Mouse (Mus musculus) forebrain, embryonic 14.5 days (tissue): ENCODE measurements around the gene Etnk2. TPM values are rescaled to one million over a fixed set of nuclear protein-coding genes. Genes with fewer than 3 reads are reported as not detected.

Experiments
- ATAC-seq: fragments of 200-750 bp; cut with Nextera tagmentation; 2 replicates; pipeline ENCODE4 v1.8.0; 2017; ENCODE audit warnings: mild to moderate bottlenecking, moderate library complexity
- DNase-seq: peaks from one replicate; pipeline ENCODE4 v3.0.0-alpha.2; 2015; ENCODE audit warnings: low spot score
- H3K27ac ChIP-seq: fragments of 300-500 bp; sonication (generic); 2 replicates; pipeline ENCODE4 v1.5.1; 2014; ENCODE audit warnings: low read depth, mild to moderate bottlenecking, control low read depth, low read length, moderate library complexity
- H3K27me3 ChIP-seq: fragments of 300-500 bp; sonication (generic); replicated peaks from 2 replicates; pipeline ENCODE4 v1.6.1; 2014; ENCODE audit warnings: low read length, control low read depth, mixed read lengths; ENCODE audit not compliant: control insufficient read depth, insufficient read depth
- H3K36me3 ChIP-seq: fragments of 300-500 bp; sonication (generic); 2 replicates; pipeline ENCODE4 v1.6.1; 2014; ENCODE audit warnings: low read length, control low read depth; ENCODE audit not compliant: control insufficient read depth, insufficient read depth
- H3K4me1 ChIP-seq: fragments of 300-500 bp; sonication (generic); 2 replicates; pipeline ENCODE4 v1.6.1; 2014; ENCODE audit warnings: antibody characterized with exemption, low read length, control low read depth; ENCODE audit not compliant: control insufficient read depth, insufficient read depth
- H3K4me2 ChIP-seq: fragments of 300-500 bp; sonication (generic); 2 replicates; pipeline ENCODE4 v1.6.1; 2014; ENCODE audit warnings: mild to moderate bottlenecking, control low read depth, low read length
- H3K4me3 ChIP-seq: fragments of 300-500 bp; sonication (generic); 2 replicates; pipeline ENCODE4 v1.5.1; 2014; ENCODE audit warnings: low read depth, low read length, control low read depth
- H3K9ac ChIP-seq: fragments of 300-500 bp; sonication (generic); 2 replicates; pipeline ENCODE4 v1.6.1; 2014; ENCODE audit warnings: mild to moderate bottlenecking, low read length, control low read depth, moderate library complexity
- H3K9me3 ChIP-seq: fragments of 300-500 bp; sonication (generic); replicated peaks from 2 replicates; pipeline ENCODE4 v1.6.1; 2016; ENCODE audit warnings: low read length, control low read depth, mixed read lengths; ENCODE audit not compliant: control insufficient read depth
- WGBS: fragments of 180-500 bp; shearing (Covaris S2); extraction: QIAGEN DNeasy Blood & Tissue Kit; methylation state at CpG from one replicate; pipeline ENCODE4 v1.1.7; 2014; 5-methylcytosine and 5-hydroxymethylcytosine counted together
- polyA plus RNA-seq: library from polyadenylated mRNA; unstranded; fragments of >200 nt; fragmentation: Nextera tagmentation; extraction: Ambion mirVana; gene quantifications from 2 replicates; pipeline ENCODE4 v1.2.1, GENCODE M21; 2014

Etnk2 gene
- polyA plus RNA-seq, 1 experiment from 2014 or later: 4.2 TPM

DNA sequence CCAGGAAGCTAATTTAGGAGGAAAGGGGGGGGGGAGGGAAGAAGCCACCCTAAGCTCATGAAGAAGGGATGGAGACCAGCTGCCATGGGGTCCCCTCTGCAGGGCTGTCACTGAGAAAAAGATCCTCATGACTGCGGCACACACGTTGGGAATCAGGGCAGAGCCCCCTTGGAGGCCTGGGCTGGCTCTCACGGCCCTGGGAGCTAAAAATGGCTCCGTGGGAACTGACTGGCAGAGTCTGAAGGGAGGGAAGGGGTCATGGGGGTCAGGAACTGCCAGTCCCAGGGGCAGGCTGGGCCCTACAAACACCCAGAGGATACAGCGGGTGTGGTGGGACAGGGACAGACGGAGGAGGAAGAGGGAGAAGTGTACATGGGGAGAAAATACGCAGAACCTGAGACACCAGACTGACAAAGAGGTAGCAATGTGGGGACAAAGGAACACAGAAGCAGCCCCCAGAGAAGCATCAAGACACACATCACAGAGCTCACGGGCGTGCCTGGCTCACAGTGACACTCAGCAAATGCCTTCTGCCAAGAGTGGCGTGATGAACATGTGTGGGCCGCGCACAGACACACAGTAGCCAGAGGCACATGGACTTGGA is 19.3 kb downstream of the Etnk2 start:
- Histone ChIP-seq H3K36me3 (peaks cover 20% of the 10 kb centered on the region), H3K4me1 (peaks cover 5% of the 10 kb centered on the region; the same call in 1 of the 2 replicates), H3K4me3 (no peak overlapping the region), H3K27ac (no peak overlapping the region), H3K4me2 (no peak overlapping the region), H3K9ac (no peak overlapping the region), H3K9me3 (no peaks in the 10 kb centered on the region), H3K27me3 (no peaks in the 10 kb centered on the region)
- 64% methylated on average over 12 of the region's 12 CpGs for WGBS
- ATAC-seq (no peak), DNase-seq (no peak)

DNA sequence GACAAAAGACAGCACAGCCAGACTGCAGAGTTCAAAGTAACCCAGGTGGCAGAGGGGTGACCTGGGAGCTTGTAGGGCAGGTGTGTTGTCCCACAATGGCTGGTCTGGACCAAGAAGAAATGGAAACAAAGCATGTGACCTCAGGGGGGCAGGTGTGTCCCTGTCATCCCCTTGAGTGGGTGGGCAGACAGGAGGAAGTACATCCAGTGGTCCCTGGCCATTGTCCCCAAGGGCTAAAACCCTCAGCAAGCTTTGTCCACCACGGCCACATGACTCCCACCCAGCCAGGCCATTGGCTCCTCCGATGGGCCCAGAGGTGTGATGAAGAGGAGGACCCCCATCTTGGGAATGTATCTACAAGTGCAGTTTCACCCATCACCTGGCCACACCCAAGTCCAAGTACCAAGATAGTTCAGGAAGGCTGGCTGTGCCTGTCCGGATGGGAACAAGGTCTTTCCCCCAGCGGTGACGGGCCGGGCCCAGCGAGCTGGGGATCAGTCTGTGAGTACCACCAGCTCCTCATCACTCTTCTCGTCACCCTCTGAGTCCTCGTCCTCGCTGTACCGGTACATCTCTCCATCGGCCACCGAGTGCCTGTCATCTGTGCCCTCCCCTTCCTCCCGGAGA is 19.9 kb downstream of the Etnk2 start:
- Histone ChIP-seq H3K27me3 (no peaks in the 10 kb centered on the region), H3K36me3 (peaks cover 20% of the 10 kb centered on the region), H3K4me2 (no peak overlapping the region), H3K4me1 (peaks cover 5% of the 10 kb centered on the region; the same call in 1 of the 2 replicates), H3K9ac (no peak overlapping the region), H3K4me3 (no peak overlapping the region), H3K9me3 (no peaks in the 10 kb centered on the region), H3K27ac (no peak overlapping the region)
- ATAC-seq (no peak), DNase-seq (no peak)
- WGBS: 95% methylated on average over 14 of the region's 14 CpGs

DNA sequence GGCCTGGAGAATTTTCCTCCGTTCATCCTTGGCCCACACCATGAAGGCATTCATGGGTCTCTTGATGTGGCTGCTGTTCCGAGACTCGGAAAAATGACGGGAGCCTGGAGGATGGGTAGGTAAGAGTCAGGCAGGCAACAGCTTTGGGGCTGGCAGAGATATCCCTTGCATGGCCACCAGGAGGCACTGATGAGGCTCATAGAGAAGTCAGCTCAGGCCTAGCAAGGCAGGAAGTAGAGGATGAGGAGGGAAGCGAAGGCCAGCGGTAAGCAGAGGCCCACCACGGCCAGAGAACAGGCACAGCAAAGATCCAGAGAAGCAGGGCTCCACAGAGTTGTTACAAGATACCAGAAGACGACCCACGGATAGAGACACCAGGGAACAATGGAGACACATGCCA is 22.1 kb downstream of the Etnk2 start:
- Histone ChIP-seq H3K36me3 (peaks cover 36% of the 10 kb centered on the region), H3K4me2 (peak overlapping the region; percentile 2; the same call in 1 of the 2 replicates), H3K27ac (no peak overlapping the region), H3K4me3 (no peak overlapping the region), H3K9me3 (no peaks in the 10 kb centered on the region), H3K4me1 (peaks cover 5% of the 10 kb centered on the region; the same call in 1 of the 2 replicates), H3K9ac (peak overlapping the region; percentile 48; the same call in 1 of the 2 replicates), H3K27me3 (no peaks in the 10 kb centered on the region)
- DNase-seq (peak; percentile 84), ATAC-seq (peak; percentile 55)
- 32% methylated on average over 9 of the region's 9 CpGs for WGBS

DNA sequence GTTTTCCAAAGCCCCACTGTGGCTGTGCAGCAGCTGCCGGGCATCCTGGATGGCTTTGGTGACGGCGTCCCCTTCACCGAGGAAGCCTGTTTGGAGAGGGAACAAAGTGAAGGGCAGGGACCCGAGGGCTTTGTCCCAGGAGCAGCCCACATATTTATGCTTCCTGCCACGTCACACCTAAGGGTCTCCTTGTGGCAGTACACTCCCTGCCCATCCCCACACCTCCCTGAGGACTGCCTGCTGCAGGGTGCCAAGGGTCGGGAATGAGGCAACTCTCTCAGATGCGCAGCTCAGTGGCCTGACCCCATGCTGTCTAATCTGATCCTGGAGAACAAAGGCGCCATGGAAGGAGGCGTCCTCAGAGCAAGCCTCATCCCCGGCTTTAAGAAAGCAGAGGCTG is 22.8 kb downstream of the Etnk2 start:
- H3K4me2 ChIP-seq: peak overlapping the region; percentile 2; the same call in 1 of the 2 replicates
- H3K4me1 ChIP-seq: peaks cover 5% of the 10 kb centered on the region; the same call in 1 of the 2 replicates
- DNase-seq: no peak
- no peak overlapping the region for H3K27ac ChIP-seq
- no peak for ATAC-seq
- H3K4me3 ChIP-seq: no peak overlapping the region
- no peaks in the 10 kb centered on the region for H3K27me3 ChIP-seq
- H3K36me3 ChIP-seq: peaks cover 43% of the 10 kb centered on the region
- peak overlapping the region; percentile 48 for H3K9ac ChIP-seq
- WGBS: 28% methylated on average over 11 of the region's 11 CpGs
- H3K9me3 ChIP-seq: no peaks in the 10 kb centered on the region

DNA sequence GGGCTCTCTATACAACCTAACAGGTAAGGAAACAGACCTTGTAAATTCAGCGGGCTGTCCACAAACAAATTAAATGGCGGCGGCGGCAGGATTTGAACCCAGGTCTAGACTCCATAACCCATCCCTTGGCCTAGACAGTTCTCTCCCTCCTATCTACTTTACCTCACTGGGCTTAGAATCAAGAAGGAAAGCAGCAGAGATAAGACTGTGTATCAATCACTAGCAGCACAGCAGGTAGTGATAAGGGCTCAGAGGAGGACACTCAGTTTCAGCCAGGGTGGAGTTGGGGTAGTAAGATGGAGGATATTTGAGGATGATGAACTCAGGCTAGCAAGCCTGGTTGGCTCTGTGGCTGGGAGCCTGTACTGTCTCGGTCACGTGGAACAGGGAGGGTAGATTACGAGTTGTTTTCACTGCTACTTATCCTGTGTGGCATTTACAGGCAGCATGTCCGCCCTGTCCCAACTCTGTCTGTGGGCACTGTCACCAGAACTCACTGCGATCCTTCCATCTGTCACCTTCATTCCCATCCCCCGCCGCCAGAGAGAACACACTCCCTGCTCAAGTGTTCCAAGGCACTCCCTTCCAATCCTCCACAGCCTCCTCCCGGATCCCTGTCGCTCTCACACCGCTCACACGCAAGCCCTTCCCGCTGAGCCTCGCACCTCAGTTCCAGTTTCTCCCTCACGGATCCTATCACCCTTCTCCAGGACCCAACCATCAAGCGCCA is 24.3 kb downstream of the Etnk2 start:
- Histone ChIP-seq H3K4me1 (peaks cover 5% of the 10 kb centered on the region; the same call in 1 of the 2 replicates), H3K4me3 (no peak overlapping the region), H3K9me3 (no peaks in the 10 kb centered on the region), H3K27ac (no peak overlapping the region), H3K36me3 (peaks cover 48% of the 10 kb centered on the region), H3K4me2 (no peak overlapping the region), H3K9ac (no peak overlapping the region), H3K27me3 (no peaks in the 10 kb centered on the region)
- DNase-seq (no peak), ATAC-seq (no peak; the same call in 1 of the 2 replicates)
- WGBS: 64% methylated on average over 19 of the region's 19 CpGs

DNA sequence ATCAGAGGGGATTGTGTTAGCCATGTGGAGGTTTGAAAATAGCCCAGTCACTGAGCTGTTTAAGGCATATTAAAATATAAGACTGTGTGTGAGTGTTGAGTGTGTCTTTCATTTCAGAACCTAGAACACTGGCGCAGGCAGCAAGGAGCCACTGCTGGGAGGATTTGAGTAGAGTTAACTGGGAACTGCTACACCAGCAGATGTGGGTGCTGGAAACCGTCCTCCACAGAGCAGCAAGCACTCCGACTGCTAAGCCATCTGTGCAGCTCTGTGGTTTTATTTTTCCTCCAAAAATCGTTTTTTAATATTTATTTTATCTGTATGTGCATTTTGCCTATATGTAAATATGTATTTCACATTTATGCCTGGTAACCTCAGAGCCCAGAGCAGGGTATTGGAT is 31.3 kb downstream of the Etnk2 start:
- peaks cover 11% of the 10 kb centered on the region for H3K4me1 ChIP-seq
- no peaks in the 10 kb centered on the region for H3K27me3 ChIP-seq
- no peak overlapping the region for H3K4me3 ChIP-seq
- DNase-seq (no peak), ATAC-seq (no peak)
- no peaks in the 10 kb centered on the region for H3K9me3 ChIP-seq
- H3K27ac ChIP-seq: no peak overlapping the region
- peaks cover 18% of the 10 kb centered on the region; the same call in 1 of the 2 replicates for H3K36me3 ChIP-seq
- WGBS: 68% methylated on average over 4 of the region's 4 CpGs
- H3K9ac ChIP-seq: no peak overlapping the region
- no peak overlapping the region for H3K4me2 ChIP-seq

DNA sequence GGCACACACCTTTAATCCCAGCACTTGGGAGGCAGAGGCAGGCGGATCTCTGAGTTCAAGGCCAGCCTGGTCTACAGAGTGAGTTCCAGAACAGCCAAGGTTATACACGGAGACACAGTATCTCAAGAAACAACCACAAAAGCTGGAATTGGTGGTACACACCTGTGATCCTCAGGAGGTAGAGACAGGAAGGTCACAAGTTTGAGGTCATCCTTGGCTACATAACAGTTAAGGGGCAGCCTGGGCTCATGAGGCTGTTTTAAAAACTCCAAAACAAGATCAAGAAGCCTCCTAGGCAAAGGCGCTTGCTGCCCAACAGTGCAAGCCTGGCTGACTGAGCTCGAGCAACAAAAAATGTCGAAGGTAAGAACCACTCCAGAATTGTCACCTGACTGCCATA is 33.3 kb downstream of the Etnk2 start:
- no peak for DNase-seq
- no peak for ATAC-seq
- Histone ChIP-seq H3K4me3 (no peak overlapping the region), H3K36me3 (0 out of 2 replicates have a peak, but pooled peaks cover 3% of the 10 kb centered on the region), H3K9me3 (no peaks in the 10 kb centered on the region), H3K9ac (no peak overlapping the region), H3K4me1 (peaks cover 11% of the 10 kb centered on the region), H3K27ac (no peak overlapping the region), H3K4me2 (no peak overlapping the region), H3K27me3 (no peaks in the 10 kb centered on the region)
- 85% methylated on average over 5 of the region's 5 CpGs for WGBS

DNA sequence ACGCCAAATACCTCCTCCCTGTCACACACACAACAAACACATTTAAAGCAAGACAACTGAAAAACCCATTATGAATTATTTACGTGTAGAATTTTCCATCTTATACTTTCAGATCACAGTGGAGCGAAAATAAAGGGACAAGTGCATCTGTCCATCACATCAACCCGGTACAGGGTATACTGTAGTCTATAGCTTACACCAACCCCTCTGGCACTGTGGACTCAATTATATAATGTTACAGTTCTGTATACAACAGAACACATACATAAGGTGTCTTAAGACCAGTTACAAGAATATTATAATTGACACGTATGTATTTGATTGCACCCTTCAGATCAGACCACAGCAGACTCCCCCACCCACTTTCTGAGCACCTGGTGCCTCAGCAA is 33.7 kb downstream of the Etnk2 start:
- H3K4me2 ChIP-seq: peak overlapping the region; percentile 21; the same call in 1 of the 2 replicates
- no peaks in the 10 kb centered on the region for H3K36me3 ChIP-seq
- H3K27ac ChIP-seq: peak overlapping the region; percentile 78; the same call in 1 of the 2 replicates
- H3K27me3 ChIP-seq: no peaks in the 10 kb centered on the region
- ATAC-seq (peak; percentile 33), DNase-seq (no peak)
- peak overlapping the region; percentile 26; the same call in 1 of the 2 replicates for H3K9ac ChIP-seq
- WGBS: 58% methylated on average over 5 of the region's 5 CpGs
- peaks cover 11% of the 10 kb centered on the region for H3K4me1 ChIP-seq
- no peaks in the 10 kb centered on the region for H3K9me3 ChIP-seq
- H3K4me3 ChIP-seq: no peak overlapping the region
